ENCODE assay signal across 32 mouse cellular contexts in the genomic region with DNA sequence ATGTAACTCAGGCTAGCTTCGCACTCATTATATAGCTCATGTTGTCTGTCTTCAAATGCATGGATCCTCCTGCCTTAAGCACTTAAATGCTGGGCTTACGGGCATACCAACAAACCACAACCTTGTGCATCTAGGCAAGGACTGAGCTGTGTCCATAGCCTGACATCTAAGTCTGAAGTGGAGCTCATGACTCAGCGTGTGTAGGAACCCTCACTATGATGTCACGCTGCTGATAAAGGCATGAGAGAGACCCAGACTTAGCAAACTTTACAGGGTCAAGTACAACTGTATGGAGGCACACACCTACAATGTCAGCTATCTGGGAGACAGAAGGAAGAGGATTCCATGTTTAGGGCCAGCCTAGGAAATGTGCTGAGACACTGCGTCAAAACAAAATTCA. TPM values are rescaled to one million over a fixed set of nuclear protein-coding genes. Genes with fewer than 3 reads are reported as not detected.
DNase-seq lines count a peak whose midpoint lies in the region; ATAC-seq and TF ChIP-seq lines count a peak whose summit lies in the region.
"Had no signal": no experiment of that assay in that cellular context is flagged by ENCODE, and none has a peak within 500 bp of the region (broad histone marks: within the 10 kb centered on the region; RNA-seq: fewer than 3 reads in every experiment).

No protein-coding gene starts in this region.

- no peaks in the 10 kb centered on the region for H3K9me3 ChIP-seq in liver, embryonic 16.5 days (replicated peaks; ENCODE audit: control insufficient read depth, low read length)
- no peaks in the 10 kb centered on the region for H3K9me3 ChIP-seq in midbrain, postnatal 0 days (ENCODE audit: low read length)
- H3K9me3 ChIP-seq: embryonic facial prominence, embryonic 12.5 days; forebrain, embryonic 10.5 days; forebrain, embryonic 15.5 days; heart, embryonic 13.5 days; neural tube, embryonic 12.5 days had no signal

- no peaks in the 10 kb centered on the region for H3K27me3 ChIP-seq in liver, embryonic 16.5 days (ENCODE audit: control insufficient read depth, insufficient read depth, low read depth, low read length)
- H3K27me3 ChIP-seq in midbrain, postnatal 0 days (ENCODE audit: insufficient read depth, low read length), result no peaks in the 10 kb centered on the region
- H3K27me3 ChIP-seq: embryonic facial prominence, embryonic 12.5 days; forebrain, embryonic 15.5 days; heart, embryonic 13.5 days; neural tube, embryonic 12.5 days had no signal

- H3K4me1 ChIP-seq in liver, embryonic 16.5 days (ENCODE audit: control insufficient read depth, low read depth, low read length), result no peaks in the 10 kb centered on the region
- no peaks in the 10 kb centered on the region for H3K4me1 ChIP-seq in midbrain, postnatal 0 days (ENCODE audit: insufficient read depth, low read length)
- H3K4me1 ChIP-seq: embryonic facial prominence, embryonic 12.5 days; forebrain, embryonic 10.5 days; forebrain, embryonic 15.5 days; neural tube, embryonic 12.5 days had no signal

- peaks cover 48% of the 10 kb centered on the region for H3K36me3 ChIP-seq in liver, embryonic 16.5 days (ENCODE audit: control insufficient read depth, insufficient read depth)
- peaks cover 26% of the 10 kb centered on the region for H3K36me3 ChIP-seq in midbrain, postnatal 0 days (ENCODE audit: insufficient read depth, low read length)

- DNase-seq in adrenal gland, adult 2 months, result peak; percentile 54
- DNase-seq in adrenal gland, adult 18-20 months (ENCODE audit: low spot score in 2 of 2), result no peak
- DNase-seq in liver (no peak), R1 (ENCODE audit: low read depth, low spot score) (peak; percentile 40)
- no peak for DNase-seq in midbrain, postnatal 0 days (ENCODE audit: low spot score)
- no peak for DNase-seq in spleen, adult 18-20 months
- DNase-seq: cerebellum, adult 11 months; cerebellum, adult 9-10 months; cerebellum, postnatal 36 days; heart, adult 2 months; heart, postnatal 10 days; kidney, adult 18-20 months; kidney, postnatal 4 days; layer of hippocampus, postnatal 36 days; left cerebral cortex, postnatal 4 days; lung, adult 18-20 months; lung, postnatal 4 days; right cerebral cortex, adult 18-20 months; thymus, postnatal 4 days had no signal

- no peak overlapping the region for H3K4me3 ChIP-seq in liver, embryonic 16.5 days (ENCODE audit: low read depth, low read length)
- H3K4me3 ChIP-seq in midbrain, postnatal 0 days (ENCODE audit: low read depth, low read length), result no peak overlapping the region
- H3K4me3 ChIP-seq: embryonic facial prominence, embryonic 12.5 days; forebrain, embryonic 10.5 days; forebrain, embryonic 15.5 days; heart, adult 2 months; heart, embryonic 13.5 days; myocyte; neural tube, embryonic 12.5 days had no signal

- WGBS in liver, embryonic 16.5 days (ENCODE audit: insufficient replicate concordance), result 72% methylated on average over 5 of the region's 5 CpGs
- 95% methylated on average over 5 of the region's 5 CpGs for WGBS in midbrain, postnatal 0 days

- H3K9ac ChIP-seq in liver, embryonic 16.5 days (ENCODE audit: low read depth, low read length), result no peak overlapping the region
- no peak overlapping the region for H3K9ac ChIP-seq in midbrain, postnatal 0 days (replicated peaks; ENCODE audit: low read length, poor library complexity, severe bottlenecking)
- H3K9ac ChIP-seq: embryonic facial prominence, embryonic 12.5 days; forebrain, embryonic 15.5 days; heart, embryonic 13.5 days; neural tube, embryonic 12.5 days had no signal

- H3K4me2 ChIP-seq in liver, embryonic 16.5 days (ENCODE audit: low read depth, low read length), result no peak overlapping the region
- no peak overlapping the region for H3K4me2 ChIP-seq in midbrain, postnatal 0 days (ENCODE audit: low read depth, low read length, poor library complexity, severe bottlenecking)
- H3K4me2 ChIP-seq: embryonic facial prominence, embryonic 12.5 days; forebrain, embryonic 15.5 days; heart, embryonic 13.5 days; midbrain, embryonic 11.5 days; neural tube, embryonic 12.5 days had no signal

- H3K27ac ChIP-seq in liver, embryonic 16.5 days (ENCODE audit: low read length), result no peak overlapping the region
- no peak overlapping the region for H3K27ac ChIP-seq in midbrain, postnatal 0 days (ENCODE audit: low read depth, low read length)
- H3K27ac ChIP-seq: embryonic facial prominence, embryonic 12.5 days; forebrain, embryonic 10.5 days; forebrain, embryonic 15.5 days; heart, adult 2 months; heart, embryonic 13.5 days; neural tube, embryonic 12.5 days had no signal

- ATAC-seq in liver, embryonic 16.5 days (ENCODE audit: low read depth), result peak; percentile 32; the same call in 1 of the 2 replicates
- no peak for ATAC-seq in midbrain, postnatal 0 days (ENCODE audit: low FRiP score)
- ATAC-seq: CD4-positive, CD25-positive, alpha-beta regulatory T cell, adult 4 months; forebrain, embryonic 15.5 days; hindbrain, embryonic 16.5 days; lung, postnatal 0 days; midbrain, embryonic 16.5 days had no signal

- no peak for TF ChIP-seq CTCF in midbrain, postnatal 0 days (IDR thresholded peaks at IDR 0.05)

RNA-seq across cellular contexts. Expression of a gene that starts 13.8 kb away (rescaled TPM):
- total RNA-seq in adrenal gland, adult 2 months (2021), result 10 to 100 TPM; 67.9 to 69.7 TPM
- 24.1 and 30.1 TPM in 2 replicates for polyA plus RNA-seq in adrenal gland, adult 2 months (2012; rRNA removed)
- 10 to 100 TPM; 64.0 to 72.7 TPM for total RNA-seq in adrenal gland, adult 18-20 months (2021)
- polyA plus RNA-seq in liver, embryonic 16.5 days (2015; fragmentation: Nextera tagmentation; extraction: Ambion mirVana), result 256 and 283 TPM in 2 replicates
- total RNA-seq in midbrain, postnatal 0 days (2014; rRNA removed), result 201 and 269 TPM in 2 replicates
- polyA plus RNA-seq in midbrain, postnatal 0 days (2015; fragmentation: Nextera tagmentation; extraction: Ambion mirVana), result 232 and 238 TPM in 2 replicates

RNA-seq across cellular contexts. Expression of a gene that starts 25.5 kb away (rescaled TPM):
- under 1 TPM; 0.23 to 0.73 TPM for total RNA-seq in adrenal gland, adult 2 months (2021)
- 0.37 TPM in 1 of 2 replicates, not detected in the other for polyA plus RNA-seq in adrenal gland, adult 2 months (2012; rRNA removed)
- not detected for total RNA-seq in adrenal gland, adult 18-20 months (2021)
- polyA plus RNA-seq in liver, embryonic 16.5 days (2015; fragmentation: Nextera tagmentation; extraction: Ambion mirVana), result 0.36 and 0.54 TPM in 2 replicates
- total RNA-seq in midbrain, postnatal 0 days (2014; rRNA removed), result 0.24 TPM in 1 of 2 replicates, not detected in the other
- 0.25 TPM in 1 of 2 replicates, not detected in the other for polyA plus RNA-seq in midbrain, postnatal 0 days (2015; fragmentation: Nextera tagmentation; extraction: Ambion mirVana)
- total RNA-seq: layer of hippocampus, adult 8-10 months; layer of hippocampus, postnatal 36 days; left cerebral cortex, postnatal 4 days had no signal
- polyA plus RNA-seq: midbrain, embryonic 16.5 days; myocyte had no signal

RNA-seq across cellular contexts. Expression of a gene that starts 29.0 kb away (rescaled TPM):
- 10 to 100 TPM; 33.7 to 40.5 TPM for total RNA-seq in adrenal gland, adult 2 months (2021)
- 7.9 and 8.4 TPM in 2 replicates for polyA plus RNA-seq in adrenal gland, adult 2 months (2012; rRNA removed)
- 10 to 100 TPM; 33.1 to 35.8 TPM for total RNA-seq in adrenal gland, adult 18-20 months (2021)
- 9.2 and 9.9 TPM in 2 replicates for polyA plus RNA-seq in liver, embryonic 16.5 days (2015; fragmentation: Nextera tagmentation; extraction: Ambion mirVana)
- 38.1 and 46.8 TPM in 2 replicates for total RNA-seq in midbrain, postnatal 0 days (2014; rRNA removed)
- 54.6 and 55.4 TPM in 2 replicates for polyA plus RNA-seq in midbrain, postnatal 0 days (2015; fragmentation: Nextera tagmentation; extraction: Ambion mirVana)

Comparison
In these comparisons a context has a peak if more than half of its experiments do, and no peak if none do; other contexts are left out.
1. DNase-seq: peak in adrenal gland, adult 2 months (single experiment) and R1 (single experiment); none in adrenal gland, adult 18-20 months (0 of 2), liver (single experiment), midbrain, postnatal 0 days (single experiment) and spleen, adult 18-20 months (0 of 2).